ENCODE assay signal across 1 mouse cellular context in the genomic region with DNA sequence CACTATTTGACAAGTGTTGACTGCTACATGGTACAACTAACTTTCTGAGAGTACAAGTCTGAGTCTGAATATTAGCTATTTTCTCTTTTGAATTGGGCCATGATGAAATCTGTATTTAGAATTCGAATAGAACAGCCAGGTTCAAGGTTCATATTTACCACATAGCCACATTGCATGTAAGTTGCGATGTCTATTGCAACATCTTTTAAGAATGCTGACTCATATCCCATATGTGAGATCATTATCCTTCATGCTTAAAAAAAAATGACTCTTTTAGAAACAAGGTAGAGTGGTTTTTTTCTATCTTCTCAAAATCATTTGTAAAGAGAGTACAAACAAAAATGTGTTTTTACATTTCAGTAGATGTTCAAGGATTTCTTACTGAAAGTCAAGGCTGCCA.
A peak's percentile ranks its signal among the peaks of the same experiment; 100 is the strongest.
TF ChIP-seq lines count a peak whose summit lies in the region.

No protein-coding gene starts in this region.

TF ChIP-seq in CH12.LX, 34 proteins besides CTCF, POLR2A, EP300 and RAD21 (continued from another document):
- TF ChIP-seq ZC3H11A (IDR thresholded peaks at IDR 0.05; ENCODE audit: low read depth, low read length) (no peak), UBTF (IDR thresholded peaks at IDR 0.05; ENCODE audit: low read depth, low read length) (no peak), CHD2 (IDR thresholded peaks at IDR 0.05; ENCODE audit: low read length) (no peak), GABPA (IDR thresholded peaks at IDR 0.05; ENCODE audit: insufficient replicate concordance, low read depth, low read length) (no peak), MYC (IDR thresholded peaks at IDR 0.05; ENCODE audit: low read depth, low read length) (no peak), ZNF384 (IDR thresholded peaks at IDR 0.05; ENCODE audit: low read depth, low read length) (peak; percentile 85), USF2 (conservative IDR thresholded peaks at IDR 0.05; ENCODE audit: low read depth, low read length) (no peak), MXI1 (IDR thresholded peaks at IDR 0.05; ENCODE audit: low read depth, low read length) (no peak), BHLHE40 (IDR thresholded peaks at IDR 0.05; ENCODE audit: low read depth, low read length) (no peak), TCF12 (IDR thresholded peaks at IDR 0.05; ENCODE audit: low read depth, low read length) (no peak), ELF1 (IDR thresholded peaks at IDR 0.05; ENCODE audit: low read depth, low read length) (no peak), USF1 (IDR thresholded peaks at IDR 0.05; ENCODE audit: low read depth, low read length) (no peak), TBP (conservative IDR thresholded peaks at IDR 0.05; ENCODE audit: low read depth, low read length) (no peak), POLR2AphosphoS2 (IDR thresholded peaks at IDR 0.05; ENCODE audit: low read depth, low read length) (no peak), MAZ (IDR thresholded peaks at IDR 0.05; ENCODE audit: low read depth, low read length) (no peak), JUN (IDR thresholded peaks at IDR 0.05; ENCODE audit: insufficient read depth, low read depth, low read length) (peak; percentile 76; the same call in 1 of the 2 replicates), NRF1 (IDR thresholded peaks at IDR 0.05; ENCODE audit: low read depth, low read length) (no peak), ZKSCAN1 (IDR thresholded peaks at IDR 0.05; ENCODE audit: borderline replicate concordance, low read depth, low read length) (no peak), IRF4 (IDR thresholded peaks at IDR 0.05; ENCODE audit: low read depth, low read length) (peak; percentile 52; the same call in 1 of the 2 replicates), ZMIZ1 (IDR thresholded peaks at IDR 0.05; ENCODE audit: low read depth, low read length) (no peak), SMC3 (IDR thresholded peaks at IDR 0.05; ENCODE audit: low read depth, low read length) (no peak), ETS1 (conservative IDR thresholded peaks at IDR 0.05; ENCODE audit: low read depth, low read length) (peak; percentile 39; the same call in 1 of the 2 replicates)
TF ChIP-seq in CH12.LX: peak in this region for 7.
